Comparison of ENCODE assay signal across 8 mouse cellular contexts in the genomic region with DNA sequence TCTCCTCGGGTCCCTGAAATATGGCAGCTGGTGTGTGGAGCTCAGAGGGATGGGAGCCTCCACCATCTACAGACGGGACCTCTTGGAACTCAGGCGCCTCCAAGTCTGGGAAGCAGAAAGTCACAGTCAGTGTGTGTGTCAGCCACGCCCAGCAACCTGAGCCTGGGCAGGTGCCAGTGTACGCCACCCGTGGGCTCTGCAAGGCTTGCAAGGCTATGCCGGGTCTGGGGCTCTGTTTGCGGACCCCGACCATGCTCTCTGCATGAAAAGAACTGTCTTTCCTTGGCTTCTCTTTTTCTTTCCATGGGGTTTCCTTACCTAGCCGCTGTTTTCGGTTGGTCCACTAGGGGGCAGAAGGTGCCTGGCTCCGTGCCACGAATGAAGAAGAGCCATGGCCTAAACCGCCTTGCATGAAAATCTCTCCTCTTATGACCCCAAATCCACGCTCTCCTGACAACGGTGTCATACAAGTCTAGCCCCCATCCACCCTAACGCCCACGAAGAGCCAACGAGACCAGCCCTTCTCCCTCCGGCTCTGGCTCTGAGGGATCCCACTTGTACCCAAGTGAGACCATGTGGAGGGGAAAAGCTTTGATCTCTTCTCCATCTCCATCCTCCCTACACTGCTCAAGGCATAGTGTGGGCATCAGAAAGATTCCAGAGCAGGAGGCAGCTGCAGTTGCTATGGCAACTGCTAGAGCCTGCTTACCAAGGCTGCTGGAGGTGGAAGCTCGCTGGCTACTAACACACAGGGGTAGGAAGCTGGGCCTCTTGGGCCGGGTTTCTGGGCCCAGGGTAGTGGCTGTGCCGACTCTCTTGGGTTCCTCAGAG. TPM values are rescaled to one million over a fixed set of nuclear protein-coding genes. Genes with fewer than 3 reads are reported as not detected.
DNase-seq lines count a peak whose midpoint lies in the region; ATAC-seq and TF ChIP-seq lines count a peak whose summit lies in the region.

No protein-coding gene starts in this region.

- peak; percentile 85 for TF ChIP-seq CTCF in gastrocnemius, adult 2 months (IDR thresholded peaks at IDR 0.05)

- ATAC-seq in neutrophil, adult 5-6 weeks (ENCODE audit: extremely low read depth, insufficient number of reproducible peaks, low FRiP score, poor library complexity, severe bottlenecking): peak; percentile 53

- DNase-seq in A20 (ENCODE audit: low read depth, low spot score) (peak; percentile 56), R1 (ENCODE audit: low read depth, low spot score) (peak; percentile 83)
- DNase-seq in cerebellum, postnatal 4 days (ENCODE audit: low spot score in 2 of 2): peak; percentile 57 to 80
- peak; percentile 72 for DNase-seq in gastrocnemius, adult 2 months
- peak; percentile 65 for DNase-seq in kidney, postnatal 14 days
- peak; percentile 52 to 62 for DNase-seq in lung, adult 18-20 months
- peak; percentile 30 to 70 for DNase-seq in thymus, postnatal 10 days (ENCODE audit: low spot score in 2 of 2)

- no peak overlapping the region for H3K27ac ChIP-seq in gastrocnemius, adult 2 months

- intact Hi-C loops in gastrocnemius, adult 2 months (cut with DNase I): loop anchor here (2.0 kb wide), 1 partner anchor 22 kb away; no protein-coding TSS in a partner anchor

- H3K4me3 ChIP-seq in gastrocnemius, adult 2 months: no peak overlapping the region

RNA-seq across cellular contexts. Expression of gene 4930539E08Rik, which starts 10.4 kb away (rescaled TPM):
- total RNA-seq in gastrocnemius, adult 2 months (2021): under 1 TPM in 1 of 2 experiments, not detected in 1; 0.10 TPM
- 0.12 and 0.23 TPM in 2 replicates for total RNA-seq in neutrophil, adult 5-6 weeks (2017)

RNA-seq across cellular contexts. Expression of gene Pxt1, which starts 38.9 kb away (rescaled TPM):
- total RNA-seq in gastrocnemius, adult 2 months (2021): not detected
- not detected in 2 replicates for total RNA-seq in neutrophil, adult 5-6 weeks (2017)

RNA-seq across cellular contexts. Expression of gene Pnpla1, which starts 46.5 kb away (rescaled TPM):
- total RNA-seq in gastrocnemius, adult 2 months (2021): not detected
- 0.25 TPM in 1 of 2 replicates, not detected in the other for total RNA-seq in neutrophil, adult 5-6 weeks (2017)

RNA-seq across cellular contexts. Expression of gene Kctd20, which starts 47.0 kb away (rescaled TPM):
- 10 to 100 TPM; 33.4 to 39.8 TPM for total RNA-seq in gastrocnemius, adult 2 months (2021)
- 117 and 123 TPM in 2 replicates for total RNA-seq in neutrophil, adult 5-6 weeks (2017)
